Mouse (Mus musculus) stomach, postnatal 0 days (tissue): Measurements from ENCODE around the gene Slit1. TPM values are rescaled to one million over a fixed set of nuclear protein-coding genes. Genes with fewer than 3 reads are reported as not detected.

ENCODE experiments used
- ATAC-seq: fragments of 200-750 bp; cut with Nextera tagmentation; 2 replicates; pipeline ENCODE4 v1.8.0; 2017; ENCODE audit not compliant: low FRiP score, low TSS enrichment
- DNase-seq: peaks from one replicate; pipeline ENCODE4 v3.0.0-alpha.2; 2016; ENCODE audit warnings: low spot score
- H3K27ac ChIP-seq: fragments of 300-500 bp; sonication (generic); replicated peaks from 2 replicates; pipeline ENCODE4 v1.5.1; 2014; ENCODE audit warnings: mild to moderate bottlenecking, control low read depth
- H3K27me3 ChIP-seq: fragments of 300-500 bp; sonication (generic); 2 replicates; pipeline ENCODE4 v1.6.1; 2014; ENCODE audit warnings: low read length; ENCODE audit not compliant: control insufficient read depth, insufficient read depth
- H3K36me3 ChIP-seq: fragments of 300-500 bp; sonication (generic); 2 replicates; pipeline ENCODE4 v1.6.1; 2014; ENCODE audit warnings: low read length, mixed read lengths; ENCODE audit not compliant: control insufficient read depth, insufficient read depth
- H3K4me1 ChIP-seq: fragments of 300-500 bp; sonication (generic); replicated peaks from 2 replicates; pipeline ENCODE4 v1.6.1; 2014; ENCODE audit warnings: antibody characterized with exemption; ENCODE audit not compliant: control insufficient read depth, insufficient read depth
- H3K4me2 ChIP-seq: fragments of 300-500 bp; sonication (generic); replicated peaks from 2 replicates; pipeline ENCODE4 v1.6.1; 2014; ENCODE audit warnings: low read depth, mild to moderate bottlenecking, control low read depth, moderate library complexity
- H3K4me3 ChIP-seq: fragments of 300-500 bp; sonication (generic); 2 replicates; pipeline ENCODE4 v1.5.1; 2014; ENCODE audit warnings: low read depth, low read length, control low read depth
- H3K9ac ChIP-seq: fragments of 300-500 bp; sonication (generic); 2 replicates; pipeline ENCODE4 v1.6.1; 2014; ENCODE audit warnings: mild to moderate bottlenecking, low read length, control low read depth, mixed read lengths
- H3K9me3 ChIP-seq: fragments of 300-500 bp; sonication (generic); 2 replicates; pipeline ENCODE4 v1.6.1; 2016; ENCODE audit warnings: low read length; ENCODE audit not compliant: control insufficient read depth
- CTCF ChIP-seq: IDR thresholded peaks from 2 replicates; pipeline ENCODE4 v1.5.1; 2016; ENCODE audit warnings: antibody characterized with exemption, low read depth, mild to moderate bottlenecking, moderate library complexity
- EP300 ChIP-seq: optimal IDR thresholded peaks from 2 replicates; pipeline ENCODE3; 2016; ENCODE audit warnings: antibody characterized with exemption
- WGBS: fragments of 180-500 bp; shearing (Covaris S2); extraction: QIAGEN DNeasy Blood & Tissue Kit; methylation state at CpG from one replicate; pipeline ENCODE4 v1.1.7; 2014; 5-methylcytosine and 5-hydroxymethylcytosine counted together
- microRNA-seq: library from miRNA; unstranded; fragments of <30 nt; microRNA quantifications from one replicate; pipeline ENCODE4, GENCODE M21; 2016
- polyA plus RNA-seq: library from polyadenylated mRNA; unstranded; fragments of >200 nt; fragmentation: Nextera tagmentation; extraction: Ambion mirVana; gene quantifications from 2 replicates; pipeline ENCODE4 v1.2.1, GENCODE M21; 2015

The Slit1 gene
- polyA plus RNA-seq, 1 experiment from 2014 or later = 0.28 TPM

DNA sequence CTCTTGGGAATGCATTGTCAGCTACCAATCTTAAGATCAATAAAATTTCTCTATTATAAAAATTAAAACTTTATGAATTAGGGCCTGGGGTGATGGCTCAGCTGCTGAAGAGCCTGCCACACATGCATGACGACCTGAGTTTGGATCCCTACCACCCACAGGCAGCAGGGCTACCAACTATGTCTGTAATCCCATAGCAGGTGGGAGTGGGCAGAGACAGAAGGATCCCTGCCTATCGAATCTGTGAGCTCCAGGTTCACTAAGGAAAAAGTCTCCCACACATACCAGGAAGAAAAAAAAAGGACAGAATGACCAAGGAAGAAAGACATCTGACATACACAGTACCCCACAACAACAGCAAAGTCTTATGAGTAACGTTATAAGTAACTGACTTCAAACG is 186.5 kb downstream of the Slit1 start:
- H3K9ac ChIP-seq = no peak overlapping the region
- H3K9me3 ChIP-seq = no peaks in the 10 kb centered on the region
- no peaks in the 10 kb centered on the region for H3K27me3 ChIP-seq
- no peak overlapping the region for H3K4me2 ChIP-seq
- no peak overlapping the region for H3K4me3 ChIP-seq
- WGBS = 81% methylated on average over 4 of the region's 4 CpGs
- TF ChIP-seq CTCF (no peak), EP300 (no peak)
- DNase-seq (no peak), ATAC-seq (no peak)
- H3K36me3 ChIP-seq = peaks cover 5% of the 10 kb centered on the region; the same call in 1 of the 2 replicates
- H3K4me1 ChIP-seq = no peaks in the 10 kb centered on the region
- H3K27ac ChIP-seq = no peak overlapping the region

Small RNAs within 50 kb of the gene (microRNA-seq; reads per million reads assigned to microRNA genes)
- not detected for gene Mir8091

Other genes starting within 250 kb of the Slit1 start
- gene Gm340, start 161.3 kb downstream of the Slit1 start, polyA plus RNA-seq = 0.82 and 1.0 TPM in 2 replicates
- gene Arhgap19, start 58.4 kb upstream of the Slit1 start, polyA plus RNA-seq = 2.7 and 3.5 TPM in 2 replicates
- 9.3 and 9.8 TPM in 2 replicates for gene Frat1, start 86.3 kb upstream of the Slit1 start, polyA plus RNA-seq
- 3.5 and 4.3 TPM in 2 replicates for gene Frat2, start 104.5 kb upstream of the Slit1 start, polyA plus RNA-seq
- gene Rrp12, start 152.5 kb upstream of the Slit1 start, polyA plus RNA-seq = 6.3 and 6.4 TPM in 2 replicates
- gene Pgam1, start 168.3 kb upstream of the Slit1 start, polyA plus RNA-seq = 334 and 339 TPM in 2 replicates
- gene Exosc1, start 189.8 kb upstream of the Slit1 start, polyA plus RNA-seq = 46.4 and 47.2 TPM in 2 replicates
- gene Zdhhc16, start 189.8 kb upstream of the Slit1 start, polyA plus RNA-seq = 37.4 and 42.0 TPM in 2 replicates
- 10.2 and 11.7 TPM in 2 replicates for gene Mms19, start 237.5 kb upstream of the Slit1 start, polyA plus RNA-seq
- gene Ubtd1, start 238.1 kb upstream of the Slit1 start, polyA plus RNA-seq = 21.3 and 23.5 TPM in 2 replicates